Mouse (Mus musculus) stomach, postnatal 0 days (tissue): ENCODE data around the gene Ddias. TPM values are rescaled to one million over a fixed set of nuclear protein-coding genes. Genes with fewer than 3 reads are reported as not detected.

ENCODE experiments used
- ATAC-seq: fragments of 200-750 bp; cut with Nextera tagmentation; 2 replicates; pipeline ENCODE4 v1.8.0; 2017; ENCODE audit not compliant: low FRiP score, low TSS enrichment
- DNase-seq: peaks from one replicate; pipeline ENCODE4 v3.0.0-alpha.2; 2016; ENCODE audit warnings: low spot score
- H3K27ac ChIP-seq: fragments of 300-500 bp; sonication (generic); replicated peaks from 2 replicates; pipeline ENCODE4 v1.5.1; 2014; ENCODE audit warnings: mild to moderate bottlenecking, control low read depth
- H3K27me3 ChIP-seq: fragments of 300-500 bp; sonication (generic); 2 replicates; pipeline ENCODE4 v1.6.1; 2014; ENCODE audit warnings: low read length; ENCODE audit not compliant: control insufficient read depth, insufficient read depth
- H3K36me3 ChIP-seq: fragments of 300-500 bp; sonication (generic); 2 replicates; pipeline ENCODE4 v1.6.1; 2014; ENCODE audit warnings: low read length, mixed read lengths; ENCODE audit not compliant: control insufficient read depth, insufficient read depth
- H3K4me1 ChIP-seq: fragments of 300-500 bp; sonication (generic); replicated peaks from 2 replicates; pipeline ENCODE4 v1.6.1; 2014; ENCODE audit warnings: antibody characterized with exemption; ENCODE audit not compliant: control insufficient read depth, insufficient read depth
- H3K4me2 ChIP-seq: fragments of 300-500 bp; sonication (generic); replicated peaks from 2 replicates; pipeline ENCODE4 v1.6.1; 2014; ENCODE audit warnings: low read depth, mild to moderate bottlenecking, control low read depth, moderate library complexity
- H3K4me3 ChIP-seq: fragments of 300-500 bp; sonication (generic); 2 replicates; pipeline ENCODE4 v1.5.1; 2014; ENCODE audit warnings: low read depth, low read length, control low read depth
- H3K9ac ChIP-seq: fragments of 300-500 bp; sonication (generic); 2 replicates; pipeline ENCODE4 v1.6.1; 2014; ENCODE audit warnings: mild to moderate bottlenecking, low read length, control low read depth, mixed read lengths
- H3K9me3 ChIP-seq: fragments of 300-500 bp; sonication (generic); 2 replicates; pipeline ENCODE4 v1.6.1; 2016; ENCODE audit warnings: low read length; ENCODE audit not compliant: control insufficient read depth
- CTCF ChIP-seq: IDR thresholded peaks from 2 replicates; pipeline ENCODE4 v1.5.1; 2016; ENCODE audit warnings: antibody characterized with exemption, low read depth, mild to moderate bottlenecking, moderate library complexity
- EP300 ChIP-seq: optimal IDR thresholded peaks from 2 replicates; pipeline ENCODE3; 2016; ENCODE audit warnings: antibody characterized with exemption
- WGBS: fragments of 180-500 bp; shearing (Covaris S2); extraction: QIAGEN DNeasy Blood & Tissue Kit; methylation state at CpG from one replicate; pipeline ENCODE4 v1.1.7; 2014; 5-methylcytosine and 5-hydroxymethylcytosine counted together
- polyA plus RNA-seq: library from polyadenylated mRNA; unstranded; fragments of >200 nt; fragmentation: Nextera tagmentation; extraction: Ambion mirVana; gene quantifications from 2 replicates; pipeline ENCODE4 v1.2.1, GENCODE M21; 2015

Gene Ddias
- polyA plus RNA-seq, 1 experiment from 2014 or later = 3.3 TPM

DNA sequence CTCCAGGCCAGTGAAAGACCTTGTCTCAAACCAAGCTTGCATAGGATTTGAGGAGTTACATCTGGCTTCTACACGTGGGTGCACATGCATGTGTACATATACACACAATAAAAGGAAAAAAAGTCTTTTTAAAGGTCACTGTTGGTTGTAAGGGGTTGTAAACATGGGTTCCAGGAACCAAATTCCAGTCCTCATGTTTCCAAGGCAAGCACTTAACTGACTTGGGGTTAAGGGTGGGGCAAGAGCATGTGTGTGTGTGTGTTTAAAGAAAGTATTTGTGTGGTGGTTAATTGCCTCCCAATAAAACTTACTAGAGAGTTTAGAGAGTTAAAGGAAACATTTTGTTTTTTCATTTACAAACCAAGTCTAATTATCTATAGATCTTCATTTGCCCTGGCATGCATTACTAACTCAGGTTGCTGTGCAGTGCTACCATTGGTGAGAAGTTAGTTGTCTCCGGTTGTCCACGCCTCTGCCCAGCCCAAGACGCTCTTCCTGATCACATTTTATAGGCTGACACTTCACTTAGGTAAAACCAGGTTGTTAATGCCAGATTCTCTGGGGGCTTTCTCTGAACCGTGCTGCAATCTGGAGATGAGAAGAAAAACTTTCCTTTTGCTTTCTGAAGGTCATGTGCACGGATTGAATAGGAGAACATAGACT, 11.1 kb upstream of the Ddias start:
- no peak overlapping the region for H3K4me3 ChIP-seq
- H3K4me2 ChIP-seq = no peak overlapping the region
- no peaks in the 10 kb centered on the region for H3K9me3 ChIP-seq
- TF ChIP-seq CTCF (no peak), EP300 (no peak)
- 73% methylated on average over 6 of the region's 6 CpGs for WGBS
- H3K27me3 ChIP-seq = no peaks in the 10 kb centered on the region
- H3K27ac ChIP-seq = no peak overlapping the region
- DNase-seq = no peak
- H3K9ac ChIP-seq = no peak overlapping the region
- no peaks in the 10 kb centered on the region for H3K36me3 ChIP-seq
- ATAC-seq = no peak
- H3K4me1 ChIP-seq = no peaks in the 10 kb centered on the region

DNA sequence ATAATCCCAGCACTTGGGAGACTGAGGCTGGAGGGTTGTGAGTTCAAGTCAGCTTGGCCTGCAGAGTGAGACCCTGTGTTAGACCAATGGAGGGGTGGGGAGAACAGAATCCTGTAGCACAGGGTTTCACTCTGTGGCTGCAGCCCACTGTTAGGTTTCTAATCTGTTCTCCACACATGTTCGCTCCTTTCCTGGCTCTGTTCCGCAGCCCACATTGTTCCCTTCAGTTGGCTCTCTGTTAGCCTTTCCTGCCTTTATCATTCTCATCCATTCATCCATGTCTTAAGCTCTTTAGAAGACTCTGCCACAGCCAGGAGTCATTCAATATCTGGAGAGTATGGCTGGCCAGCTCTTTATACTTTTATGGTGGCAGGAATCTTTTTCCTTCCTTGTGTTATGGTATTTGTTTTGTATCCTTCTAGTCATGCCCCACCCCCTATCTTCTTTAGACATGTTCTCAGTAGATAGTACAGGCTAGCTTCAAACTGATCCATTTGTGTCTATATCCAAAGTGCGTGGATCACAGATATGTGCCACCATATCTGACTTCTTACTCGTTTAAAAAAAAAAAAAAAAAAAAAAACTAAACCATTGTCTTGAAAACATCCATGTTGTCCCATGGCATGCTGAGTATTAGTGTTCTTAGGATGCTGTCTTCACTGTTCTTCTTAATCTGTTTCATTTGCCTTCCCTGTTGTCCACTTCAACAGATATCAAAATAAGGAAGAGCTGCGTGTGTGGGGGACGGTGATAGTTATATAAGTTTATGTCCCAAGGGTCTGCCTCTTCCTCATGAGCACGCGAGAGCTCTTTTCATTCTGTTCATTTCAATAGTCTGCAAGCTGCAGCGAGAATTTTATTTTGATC, 10.0 kb upstream of the Ddias start:
- ATAC-seq (no peak), DNase-seq (no peak)
- Histone ChIP-seq H3K9ac (no peak overlapping the region), H3K9me3 (no peaks in the 10 kb centered on the region), H3K4me3 (no peak overlapping the region), H3K4me1 (no peaks in the 10 kb centered on the region), H3K36me3 (no peaks in the 10 kb centered on the region), H3K27me3 (no peaks in the 10 kb centered on the region), H3K27ac (no peak overlapping the region), H3K4me2 (no peak overlapping the region)
- TF ChIP-seq CTCF = no peak
- no peak for TF ChIP-seq EP300
- 84% methylated on average over 9 of the region's 9 CpGs for WGBS

DNA sequence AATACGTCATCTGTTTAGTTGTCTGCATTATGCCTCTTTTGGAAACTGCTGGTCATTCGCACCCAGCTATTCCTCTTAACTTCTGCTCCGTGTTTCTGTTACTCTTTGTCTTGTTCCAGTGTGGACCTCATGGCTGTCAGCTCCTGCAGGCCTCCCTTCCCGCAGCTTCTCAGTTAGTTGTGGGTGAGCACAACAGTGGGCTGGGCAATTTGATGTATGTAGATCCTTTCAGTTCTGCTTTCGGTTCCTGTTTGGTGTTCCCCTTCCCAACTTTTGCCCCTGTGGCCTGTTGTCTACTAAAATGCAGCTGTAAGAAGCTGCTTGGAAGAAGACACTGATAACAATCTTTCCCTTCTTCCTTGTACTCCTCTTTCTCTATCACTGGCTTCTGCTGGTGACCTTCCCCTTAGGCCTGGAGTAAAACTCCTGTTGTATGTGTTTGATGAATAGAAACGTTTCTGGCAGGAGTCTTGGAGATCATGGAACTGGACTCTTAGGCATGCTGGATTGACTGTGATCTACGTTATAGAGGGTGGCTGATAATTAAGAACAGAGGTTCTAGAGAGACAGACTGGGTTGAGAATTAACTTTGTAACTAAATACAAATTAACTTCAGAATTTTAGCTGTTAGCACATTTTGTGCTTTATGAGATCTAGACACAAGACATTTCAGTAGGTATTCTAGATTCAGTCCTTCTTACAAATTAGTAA, 4.7 kb upstream of the Ddias start:
- Histone ChIP-seq H3K4me2 (no peak overlapping the region), H3K27ac (no peak overlapping the region), H3K4me3 (no peak overlapping the region), H3K4me1 (peaks cover 4% of the 10 kb centered on the region; the same call in 1 of the 2 replicates), H3K9me3 (no peaks in the 10 kb centered on the region), H3K9ac (no peak overlapping the region), H3K27me3 (no peaks in the 10 kb centered on the region), H3K36me3 (no peaks in the 10 kb centered on the region)
- no peak for TF ChIP-seq EP300
- TF ChIP-seq CTCF = no peak
- no peak for ATAC-seq
- WGBS = 76% methylated on average over 7 of the region's 7 CpGs
- DNase-seq = no peak

DNA sequence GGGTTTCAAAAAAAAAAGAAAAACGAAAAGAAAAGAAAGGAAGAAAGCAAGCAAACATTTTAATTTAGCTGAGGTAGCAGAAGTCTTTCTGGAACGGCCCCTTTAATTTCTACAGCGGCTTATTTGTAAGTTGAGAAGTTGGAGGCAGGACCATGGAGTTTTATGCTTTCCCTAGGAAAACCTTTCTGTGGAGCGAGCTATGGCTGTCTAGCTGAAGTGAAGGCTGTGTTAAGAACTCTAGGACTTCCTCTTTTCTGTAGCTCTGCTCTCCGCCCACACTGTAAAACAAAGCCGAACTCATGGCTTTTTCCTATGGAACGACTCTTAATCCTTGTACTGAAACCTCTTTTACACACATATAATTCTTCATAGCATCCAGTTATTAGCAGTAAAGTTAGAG, 2.5 kb upstream of the Ddias start:
- Histone ChIP-seq H3K9ac (no peak overlapping the region), H3K27me3 (no peaks in the 10 kb centered on the region), H3K36me3 (no peaks in the 10 kb centered on the region), H3K4me2 (peak overlapping the region; percentile 45), H3K9me3 (no peaks in the 10 kb centered on the region), H3K27ac (no peak overlapping the region; the same call in 1 of the 2 replicates), H3K4me3 (peak overlapping the region; percentile 18; the same call in 1 of the 2 replicates), H3K4me1 (peaks cover 4% of the 10 kb centered on the region; the same call in 1 of the 2 replicates)
- ATAC-seq = no peak
- no peak for TF ChIP-seq EP300
- TF ChIP-seq CTCF = no peak
- DNase-seq = no peak
- WGBS = 18% methylated on average over 7 of the region's 7 CpGs

DNA sequence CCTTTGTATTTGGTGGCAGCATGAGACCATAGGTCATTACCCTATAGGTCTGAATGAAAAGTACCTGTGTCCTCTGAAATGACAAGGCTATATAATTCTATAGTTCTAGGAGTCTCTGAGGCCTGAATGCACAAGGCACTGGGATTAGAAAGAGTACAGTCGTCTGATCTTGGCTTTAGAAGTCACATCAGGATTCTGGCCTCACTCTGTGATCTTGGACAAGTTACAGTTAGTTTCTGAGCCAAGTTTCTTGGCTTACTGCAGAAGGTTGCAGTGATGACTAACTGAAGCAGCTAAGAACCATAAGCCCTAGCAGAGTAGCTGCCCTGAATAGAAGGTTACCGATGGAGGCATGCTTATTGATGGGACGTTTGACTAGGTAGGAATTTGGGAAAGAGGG, 2.0 kb upstream of the Ddias start:
- Histone ChIP-seq H3K9ac (no peak overlapping the region), H3K9me3 (no peaks in the 10 kb centered on the region), H3K4me2 (peak overlapping the region; percentile 84; the same call in 1 of the 2 replicates), H3K4me3 (peak overlapping the region; percentile 65; the same call in 1 of the 2 replicates), H3K27ac (peak overlapping the region; percentile 98; the same call in 1 of the 2 replicates), H3K4me1 (peaks cover 4% of the 10 kb centered on the region; the same call in 1 of the 2 replicates), H3K36me3 (no peaks in the 10 kb centered on the region), H3K27me3 (no peaks in the 10 kb centered on the region)
- 19% methylated on average over 3 of the region's 3 CpGs for WGBS
- ATAC-seq = no peak
- TF ChIP-seq CTCF = no peak
- TF ChIP-seq EP300 = no peak
- no peak for DNase-seq
